13 mouse cellular contexts compared by ENCODE assay signal in the genomic region with DNA sequence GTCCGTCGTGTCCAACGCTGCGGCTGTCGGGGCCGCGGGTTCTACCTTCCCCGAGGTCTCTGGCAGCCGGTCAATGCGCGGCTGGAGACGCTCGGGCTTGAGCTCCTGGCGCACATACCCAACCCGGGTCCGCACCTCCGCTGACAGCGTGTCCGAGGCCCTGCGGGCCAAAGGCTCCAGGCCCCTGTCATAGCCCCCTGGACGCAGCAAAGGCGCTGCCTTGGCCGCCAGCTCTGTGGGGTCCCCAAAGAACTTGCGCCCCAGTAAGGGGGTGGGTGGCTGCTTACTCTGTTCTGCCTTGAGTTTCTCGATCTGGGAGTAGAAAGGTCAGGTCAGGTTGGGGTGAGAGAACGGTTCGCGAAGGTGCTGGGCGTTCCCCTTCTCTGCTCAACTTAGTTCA. TPM values are rescaled to one million over a fixed set of nuclear protein-coding genes. Genes with fewer than 3 reads are reported as not detected.
A peak's percentile ranks its signal among the peaks of the same experiment; 100 is the strongest.
DNase-seq lines count a peak whose midpoint lies in the region; ATAC-seq lines count a peak whose summit lies in the region.
"Had no signal": no experiment of that assay in that cellular context is flagged by ENCODE, and none has a peak within 500 bp of the region (broad histone marks: within the 10 kb centered on the region; RNA-seq: fewer than 3 reads in every experiment).

No protein-coding gene starts in this region.

- DNase-seq in heart, postnatal 25 days (ENCODE audit: low spot score) = no peak
- DNase-seq in embryonic facial prominence, embryonic 14.5 days (ENCODE audit: low spot score) = no peak
- no peak for DNase-seq in liver, embryonic 13.5 days
- DNase-seq in right cerebral cortex, postnatal 10 days (ENCODE audit: low spot score in 2 of 2) = no peak
- no peak for DNase-seq in frontal cortex, postnatal 10 days (ENCODE audit: low spot score in 2 of 2)
- DNase-seq: adrenal gland, postnatal 25 days; cerebellum, adult 8-10 months; gastrocnemius, postnatal 36 days had no signal

- no peaks in the 10 kb centered on the region for H3K9me3 ChIP-seq in heart, embryonic 15.5 days (replicated peaks)
- H3K9me3 ChIP-seq in megakaryocyte, embryonic 14.5 days = peaks cover 5% of the 10 kb centered on the region
- no peaks in the 10 kb centered on the region for H3K9me3 ChIP-seq in embryonic facial prominence, embryonic 14.5 days (ENCODE audit: control insufficient read depth, low read length)
- H3K9me3 ChIP-seq in liver, embryonic 13.5 days (replicated peaks) = no peaks in the 10 kb centered on the region

- WGBS in heart, embryonic 15.5 days = 5% methylated on average over 29 of the region's 29 CpGs
- WGBS in embryonic facial prominence, embryonic 14.5 days = 11% methylated on average over 8 of the region's 29 CpGs
- 9% methylated on average over 29 of the region's 29 CpGs for WGBS in liver, embryonic 13.5 days (ENCODE audit: insufficient replicate concordance)

- 0 out of 2 replicates have a peak overlapping the region, but pooled peaks have one; percentile 9 for H3K4me3 ChIP-seq in heart, embryonic 15.5 days
- H3K4me3 ChIP-seq in megakaryocyte, embryonic 14.5 days (replicated peaks) = peak overlapping the region; percentile 72
- H3K4me3 ChIP-seq in embryonic facial prominence, embryonic 14.5 days (ENCODE audit: low read depth, low read length) = no peak overlapping the region
- peak overlapping the region; percentile 21; the same call in 1 of the 2 replicates for H3K4me3 ChIP-seq in liver, embryonic 13.5 days (replicated peaks)
- H3K4me3 ChIP-seq: erythroblast, embryonic 14.5 days had no signal

- no peak overlapping the region for H3K9ac ChIP-seq in heart, embryonic 15.5 days
- H3K9ac ChIP-seq in embryonic facial prominence, embryonic 14.5 days (ENCODE audit: low read depth, low read length) = no peak overlapping the region
- no peak overlapping the region for H3K9ac ChIP-seq in liver, embryonic 13.5 days

- no peaks in the 10 kb centered on the region for H3K36me3 ChIP-seq in heart, embryonic 15.5 days
- no peaks in the 10 kb centered on the region for H3K36me3 ChIP-seq in megakaryocyte, embryonic 14.5 days (replicated peaks; ENCODE audit: low read length)
- no peaks in the 10 kb centered on the region for H3K36me3 ChIP-seq in embryonic facial prominence, embryonic 14.5 days (ENCODE audit: control insufficient read depth, insufficient read depth, low read length)
- H3K36me3 ChIP-seq in liver, embryonic 13.5 days = no peaks in the 10 kb centered on the region

- peak overlapping the region; percentile 28 for H3K4me2 ChIP-seq in heart, embryonic 15.5 days
- peak overlapping the region; percentile 8; the same call in 1 of the 2 replicates for H3K4me2 ChIP-seq in embryonic facial prominence, embryonic 14.5 days (ENCODE audit: low read depth, low read length)
- peak overlapping the region; percentile 24 for H3K4me2 ChIP-seq in liver, embryonic 13.5 days

- H3K27ac ChIP-seq in heart, embryonic 15.5 days = no peak overlapping the region
- H3K27ac ChIP-seq in embryonic facial prominence, embryonic 14.5 days (replicated peaks; ENCODE audit: low read depth, low read length) = no peak overlapping the region
- H3K27ac ChIP-seq in liver, embryonic 13.5 days = no peak overlapping the region

- peaks cover 76% of the 10 kb centered on the region for H3K27me3 ChIP-seq in heart, embryonic 15.5 days
- peaks cover 60% of the 10 kb centered on the region for H3K27me3 ChIP-seq in megakaryocyte, embryonic 14.5 days (replicated peaks)
- H3K27me3 ChIP-seq in embryonic facial prominence, embryonic 14.5 days (replicated peaks; ENCODE audit: control insufficient read depth, insufficient read depth, low read length) = peaks cover 71% of the 10 kb centered on the region
- H3K27me3 ChIP-seq in liver, embryonic 13.5 days = peaks cover 84% of the 10 kb centered on the region

- H3K4me1 ChIP-seq in heart, embryonic 15.5 days (replicated peaks) = peaks cover 25% of the 10 kb centered on the region
- H3K4me1 ChIP-seq in megakaryocyte, embryonic 14.5 days = peaks cover 51% of the 10 kb centered on the region
- 0 out of 2 replicates have a peak, but pooled peaks cover 6% of the 10 kb centered on the region for H3K4me1 ChIP-seq in embryonic facial prominence, embryonic 14.5 days (ENCODE audit: control insufficient read depth, insufficient read depth, low read length)
- H3K4me1 ChIP-seq in liver, embryonic 13.5 days (replicated peaks) = peaks cover 34% of the 10 kb centered on the region

- intact Hi-C loops in heart, postnatal 25 days (cut with DNase I) = loop anchor here (5.0 kb wide), 1 partner anchor 83 kb away; a partner anchor contains a TSS

- ATAC-seq in heart, embryonic 15.5 days (replicated peaks; ENCODE audit: insufficient number of reproducible peaks, insufficient read depth, low FRiP score, low read depth) = no peak
- ATAC-seq in megakaryocyte, adult 5-6 weeks (ENCODE audit: poor library complexity, severe bottlenecking) = no peak
- no peak for ATAC-seq in embryonic facial prominence, embryonic 14.5 days (ENCODE audit: low read depth)
- ATAC-seq in liver, embryonic 13.5 days (ENCODE audit: low read depth) = no peak

RNA-seq across cellular contexts. Expression of a gene that starts 7.2 kb away (rescaled TPM):
- 0.34 TPM in 1 of 2 replicates, not detected in the other for polyA plus RNA-seq in heart, embryonic 15.5 days (2015; fragmentation: Nextera tagmentation; extraction: Ambion mirVana)
- not detected for total RNA-seq in heart, postnatal 25 days (2021)
- polyA plus RNA-seq in megakaryocyte, embryonic 14.5 days (2012; ENCODE audit: insufficient read depth, low replicate concordance) = 1.4 and 7.6 TPM in 2 replicates
- total RNA-seq in megakaryocyte, adult 5-6 weeks (2015) = not detected in 2 replicates
- total RNA-seq in megakaryocyte, adult 5-6 weeks (2017) = not detected in 2 replicates
- not detected in 2 replicates for polyA plus RNA-seq in embryonic facial prominence, embryonic 14.5 days (2014; fragmentation: Nextera tagmentation; extraction: Ambion mirVana)
- 0.50 TPM in 1 of 2 replicates, not detected in the other for polyA plus RNA-seq in liver, embryonic 13.5 days (2015; fragmentation: Nextera tagmentation; extraction: Ambion mirVana)
- total RNA-seq: gastrocnemius, postnatal 36 days; left cerebral cortex, postnatal 25 days had no signal
- polyA plus RNA-seq: erythroblast, embryonic 14.5 days had no signal

RNA-seq across cellular contexts. Expression of a gene that starts 8.6 kb away (rescaled TPM):
- polyA plus RNA-seq in heart, embryonic 15.5 days (2015; fragmentation: Nextera tagmentation; extraction: Ambion mirVana) = 19.8 and 29.4 TPM in 2 replicates
- 1 to 10 TPM; 6.4 to 8.2 TPM for total RNA-seq in heart, postnatal 25 days (2021)
- polyA plus RNA-seq in megakaryocyte, embryonic 14.5 days (2012; ENCODE audit: insufficient read depth, low replicate concordance) = 214 and 344 TPM in 2 replicates
- total RNA-seq in megakaryocyte, adult 5-6 weeks (2015) = 42.6 and 43.6 TPM in 2 replicates
- total RNA-seq in megakaryocyte, adult 5-6 weeks (2017) = 30.9 and 34.0 TPM in 2 replicates
- 26.5 and 30.3 TPM in 2 replicates for polyA plus RNA-seq in embryonic facial prominence, embryonic 14.5 days (2014; fragmentation: Nextera tagmentation; extraction: Ambion mirVana)
- polyA plus RNA-seq in liver, embryonic 13.5 days (2015; fragmentation: Nextera tagmentation; extraction: Ambion mirVana) = 23.1 and 25.0 TPM in 2 replicates

RNA-seq across cellular contexts. Expression of a gene that starts 26.9 kb away (rescaled TPM):
- 61.7 and 99.9 TPM in 2 replicates for polyA plus RNA-seq in heart, embryonic 15.5 days (2015; fragmentation: Nextera tagmentation; extraction: Ambion mirVana)
- 100 to 1,000 TPM; 210 to 247 TPM for total RNA-seq in heart, postnatal 25 days (2021)
- polyA plus RNA-seq in megakaryocyte, embryonic 14.5 days (2012; ENCODE audit: insufficient read depth, low replicate concordance) = 0.28 TPM in 1 of 2 replicates, not detected in the other
- total RNA-seq in megakaryocyte, adult 5-6 weeks (2015) = not detected in 2 replicates
- total RNA-seq in megakaryocyte, adult 5-6 weeks (2017) = not detected in 2 replicates
- 74.2 and 74.8 TPM in 2 replicates for polyA plus RNA-seq in embryonic facial prominence, embryonic 14.5 days (2014; fragmentation: Nextera tagmentation; extraction: Ambion mirVana)
- 3.6 and 3.9 TPM in 2 replicates for polyA plus RNA-seq in liver, embryonic 13.5 days (2015; fragmentation: Nextera tagmentation; extraction: Ambion mirVana)

Comparison
In these comparisons a context has a peak if more than half of its experiments do, and no peak if none do; other contexts are left out.
1. RNA of a gene that starts 26.9 kb away (polyA plus RNA-seq): 74.2 to 74.8 TPM in embryonic facial prominence, embryonic 14.5 days and 61.7 to 99.9 TPM in heart, embryonic 15.5 days; 3.6 to 3.9 TPM in liver, embryonic 13.5 days and 0.28 TPM in megakaryocyte, embryonic 14.5 days; every median in the first group is over 10 times any median in the second.
2. Peak in every context shown above with its lines, with median percentiles within 50 percentile points of each other: H3K4me2 ChIP-seq.